Mouse (Mus musculus) heart, postnatal 25 days (tissue): ENCODE data around the gene Specc1l. TPM values are rescaled to one million over a fixed set of nuclear protein-coding genes. Genes with fewer than 3 reads are reported as not detected.

Experiments
- DNase-seq: peaks from one replicate; pipeline ENCODE4 v3.0.0; 2022; ENCODE audit warnings: low spot score
- intact Hi-C: fragments of 180-260 bp; cut with DNase I; formaldehyde crosslinking; loops from one replicate; pipeline ENCODE4 v1.15.1; 2025
- total RNA-seq, 2 experiments: library from RNA; stranded (reverse); gene quantifications; 2 replicates each; pipeline ENCODE4 v1.2.3; 2021

Specc1l gene
- total RNA-seq, 2 experiments from 2014 or later: 38.5 to 39.5 TPM

GRCm38 (mm10) chr10:75221936-75222610 lies 10.2 kb downstream of the Specc1l start:
- intact Hi-C loops: no loop called here
- no peak for DNase-seq

GRCm38 (mm10) chr10:75222611-75222998 lies 10.7 kb downstream of the Specc1l start:
- DNase-seq: no peak
- intact Hi-C loops: no loop called here

GRCm38 (mm10) chr10:75224154-75224553 lies 12.3 kb downstream of the Specc1l start:
- no peak for DNase-seq
- intact Hi-C loops: no loop called here

- intact Hi-C loops: no loop called here
- no peak for DNase-seq
Observed at GRCm38 (mm10) chr10:75224630-75225029, 12.8 kb downstream of the Specc1l start.

- intact Hi-C loops: no loop called here
- no peak for DNase-seq
Observed at GRCm38 (mm10) chr10:75227381-75227780, 15.5 kb downstream of the Specc1l start.

GRCm38 (mm10) chr10:75230572-75230971 lies 18.7 kb downstream of the Specc1l start:
- no peak for DNase-seq
- intact Hi-C loops: no loop called here

- DNase-seq: no peak
- intact Hi-C loops: no loop called here
Observed at GRCm38 (mm10) chr10:75231876-75232275, 20.0 kb downstream of the Specc1l start.

GRCm38 (mm10) chr10:75232612-75233155 lies 20.8 kb downstream of the Specc1l start:
- DNase-seq: no peak
- intact Hi-C loops: no loop called here

- no peak for DNase-seq
- intact Hi-C loops: no loop called here
Observed at GRCm38 (mm10) chr10:75233489-75233888, 21.6 kb downstream of the Specc1l start.

GRCm38 (mm10) chr10:75235726-75236125 lies 23.9 kb downstream of the Specc1l start:
- no peak for DNase-seq
- intact Hi-C loops: no loop called here

GRCm38 (mm10) chr10:75236156-75236555 lies 24.3 kb downstream of the Specc1l start:
- intact Hi-C loops: no loop called here
- DNase-seq: no peak

- intact Hi-C loops: no loop called here
Observed at GRCm38 (mm10) chr10:75237166-75237565, 25.3 kb downstream of the Specc1l start.

GRCm38 (mm10) chr10:75240583-75241250 lies 28.8 kb downstream of the Specc1l start:
- intact Hi-C loops: no loop called here
- no peak for DNase-seq

More at GRCm38 (mm10) chr10:75237166-75237565, 25.3 kb downstream of the Specc1l start:
- no peak for DNase-seq

GRCm38 (mm10) chr10:75245806-75246205 lies 33.9 kb downstream of the Specc1l start:
- no peak for DNase-seq
- intact Hi-C loops: loop anchor here (5.0 kb wide), 1 partner anchor 189 kb away; no protein-coding TSS in a partner anchor

GRCm38 (mm10) chr10:75246331-75246730 lies 34.5 kb downstream of the Specc1l start:
- intact Hi-C loops: loop anchor here (5.0 kb wide), 1 partner anchor 189 kb away; no protein-coding TSS in a partner anchor
- no peak for DNase-seq

- no peak for DNase-seq
- intact Hi-C loops: loop anchor here (1.0 kb wide), 1 partner anchor 69 kb away; no protein-coding TSS in a partner anchor
Observed at GRCm38 (mm10) chr10:75251011-75251410, 39.1 kb downstream of the Specc1l start.

GRCm38 (mm10) chr10:75252301-75253022 lies 40.6 kb downstream of the Specc1l start:
- no peak for DNase-seq
- intact Hi-C loops: no loop called here

- intact Hi-C loops: loop anchor here (1.0 to 2.0 kb wide), 3 partner anchors 136 to 232 kb away; no protein-coding TSS in a partner anchor
- DNase-seq: no peak
Observed at GRCm38 (mm10) chr10:75255091-75255490, 43.2 kb downstream of the Specc1l start.

- DNase-seq: no peak
- intact Hi-C loops: no loop called here
Observed at GRCm38 (mm10) chr10:75257401-75257800, 45.5 kb downstream of the Specc1l start.

- peak; percentile 26 for DNase-seq
- intact Hi-C loops: no loop called here
Observed at GRCm38 (mm10) chr10:75258241-75258640, 46.4 kb downstream of the Specc1l start.
